Mouse (Mus musculus) bone marrow macrophage, adult 2 months (primary cell): ENCODE data around the gene Fth1.

Source experiments
- CTCF ChIP-seq: IDR thresholded peaks from 2 replicates; pipeline ENCODE4 v1.5.1; 2012; ENCODE audit warnings: low read depth, mild to moderate bottlenecking, low read length, moderate library complexity
- POLR2A ChIP-seq: IDR thresholded peaks from 2 replicates; pipeline ENCODE4 v1.6.1; 2012; ENCODE audit warnings: mild to moderate bottlenecking, low read depth, low read length, borderline replicate concordance

- TF ChIP-seq POLR2A = no peak
- TF ChIP-seq CTCF = no peak
Measured at GRCm38 (mm10) chr19:9956624-9957388, 23.6 kb upstream of the Fth1 start.
